Mouse (Mus musculus) cerebellum, adult 2 months (tissue): ENCODE measurements around the gene Gm17571. TPM values are rescaled to one million over a fixed set of nuclear protein-coding genes. Genes with fewer than 3 reads are reported as not detected.

Source experiments
- DNase-seq, 2 experiments: peaks; one replicate each; pipeline ENCODE4 v3.0.0; 2021
- H3K27ac ChIP-seq: fragments of 200-500 bp; 2 replicates; pipeline ENCODE4 v1.5.1; 2012; ENCODE audit warnings: low read length, control low read depth, inconsistent platforms; ENCODE audit not compliant: insufficient read depth
- H3K27me3 ChIP-seq: fragments of 200-500 bp; 2 replicates; pipeline ENCODE4 v1.6.1; 2012; ENCODE audit warnings: inconsistent platforms, mild to moderate bottlenecking, low read length, moderate library complexity; ENCODE audit not compliant: control insufficient read depth, insufficient read depth
- H3K4me1 ChIP-seq: fragments of 200-500 bp; 2 replicates; pipeline ENCODE4 v1.6.1; 2011; ENCODE audit warnings: low read length; ENCODE audit not compliant: control insufficient read depth, insufficient read depth
- H3K4me3 ChIP-seq: fragments of 200-500 bp; replicated peaks from 2 replicates; pipeline ENCODE3; 2011; ENCODE audit warnings: mild to moderate bottlenecking, low read depth, low read length, control low read depth; ENCODE audit not compliant: insufficient read depth
- CTCF ChIP-seq: fragments of 200-500 bp; IDR thresholded peaks from 2 replicates; pipeline ENCODE4 v1.5.1; 2011; ENCODE audit warnings: low read depth, mild to moderate bottlenecking, control low read depth, low read length, moderate library complexity, borderline replicate concordance; ENCODE audit not compliant: insufficient read depth
- POLR2A ChIP-seq: fragments of 200-500 bp; IDR thresholded peaks from 2 replicates; pipeline ENCODE4 v1.6.1; 2011; ENCODE audit warnings: low read length, control low read depth, borderline replicate concordance; ENCODE audit not compliant: insufficient read depth
- WGBS: fragments of 180-500 bp; shearing (Covaris S2); methylation state at CpG from one replicate; pipeline ENCODE4 v1.1.7; 2018; 5-methylcytosine and 5-hydroxymethylcytosine counted together
- polyA plus RNA-seq: library from polyadenylated mRNA; depleted of rRNA; stranded (reverse); fragments of >200 nt; gene quantifications from 2 replicates; pipeline ENCODE4 v1.2.3, GENCODE M21; 2012; rRNA removed

Gm17571 gene
- polyA plus RNA-seq, 1 experiment = not detected

DNA sequence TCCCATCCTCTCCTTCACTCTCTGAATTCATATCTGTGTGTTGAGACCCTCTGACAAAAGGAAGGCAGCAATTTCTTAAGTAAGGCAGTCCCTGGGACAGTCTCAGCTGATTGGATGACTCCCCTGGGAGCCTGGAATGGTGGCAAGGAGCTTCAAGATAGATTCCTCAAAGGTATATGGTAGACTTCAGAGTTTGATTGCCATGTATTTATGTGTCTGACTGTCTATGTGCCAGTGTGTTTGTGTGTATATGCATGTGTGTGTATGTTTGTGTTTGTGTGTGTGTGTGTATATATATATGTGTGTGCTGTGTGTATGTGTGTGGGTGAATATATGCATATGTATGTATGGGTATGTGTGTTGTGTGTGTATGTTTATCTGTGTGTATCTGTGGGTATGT is 15.8 kb downstream of the Gm17571 start:
- H3K4me3 ChIP-seq = no peak overlapping the region
- H3K4me1 ChIP-seq = peaks cover 2% of the 10 kb centered on the region; the same call in 1 of the 2 replicates
- no peak overlapping the region for H3K27ac ChIP-seq
- DNase-seq = no peak
- no peaks in the 10 kb centered on the region; the same call in 1 of the 2 replicates for H3K27me3 ChIP-seq
- no peak for TF ChIP-seq CTCF
- no peak for TF ChIP-seq POLR2A

DNA sequence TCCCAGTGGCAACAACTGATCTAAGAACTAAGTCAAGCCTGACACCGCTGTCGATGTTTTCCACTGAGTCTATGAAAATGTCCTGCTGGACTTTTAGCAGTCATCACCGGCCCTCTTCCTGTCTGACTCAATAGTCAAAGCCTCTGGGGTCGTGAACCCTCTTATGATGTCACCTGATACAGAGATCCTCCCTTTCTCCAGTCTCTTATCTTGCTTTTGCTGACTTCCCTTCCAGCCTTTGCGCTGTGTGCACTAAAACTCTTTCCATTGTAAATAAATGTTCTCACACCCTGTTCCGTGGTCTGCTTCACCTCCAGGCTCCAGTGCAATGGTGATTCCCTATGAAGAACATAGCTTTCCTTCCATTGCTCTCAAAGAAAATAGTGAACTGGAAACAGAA is 16.3 kb downstream of the Gm17571 start:
- 94% methylated on average over 6 of the region's 6 CpGs for WGBS
- peaks cover 2% of the 10 kb centered on the region; the same call in 1 of the 2 replicates for H3K4me1 ChIP-seq
- DNase-seq = no peak
- no peak for TF ChIP-seq CTCF
- no peak for TF ChIP-seq POLR2A
- H3K27me3 ChIP-seq = no peaks in the 10 kb centered on the region; the same call in 1 of the 2 replicates
- no peak overlapping the region for H3K27ac ChIP-seq
- H3K4me3 ChIP-seq = no peak overlapping the region

DNA sequence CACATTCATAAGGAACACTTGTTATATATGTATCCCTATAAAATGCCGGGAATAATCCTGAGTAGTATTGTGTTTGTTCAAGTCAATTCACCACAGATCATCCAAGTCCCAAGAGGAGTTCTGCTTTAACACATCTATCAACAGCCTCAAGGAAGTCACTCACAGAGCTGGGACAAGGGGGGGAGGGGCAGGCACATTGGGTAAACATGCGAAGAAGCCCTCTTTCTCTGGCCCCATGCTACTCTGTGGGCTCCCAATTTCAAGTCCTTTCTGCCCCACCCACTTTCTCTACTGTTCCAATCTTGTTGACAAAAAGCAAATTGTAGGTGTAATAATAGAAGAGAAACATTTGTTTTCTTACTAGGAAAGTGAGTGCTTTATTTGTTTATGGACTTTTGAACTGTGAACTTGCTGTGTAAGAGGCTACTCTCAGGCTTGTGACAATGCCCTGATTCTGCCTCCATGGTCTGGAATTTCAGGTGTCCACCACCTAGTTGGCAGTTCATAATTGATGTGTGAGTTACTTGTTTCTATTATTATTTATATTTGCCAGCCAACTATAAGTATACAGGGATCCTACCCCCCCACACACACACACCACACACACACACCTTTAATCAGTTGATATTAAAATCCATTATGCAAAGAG is 17.0 kb downstream of the Gm17571 start:
- Histone ChIP-seq H3K4me1 (peaks cover 6% of the 10 kb centered on the region), H3K4me3 (no peak overlapping the region), H3K27ac (no peak overlapping the region), H3K27me3 (no peaks in the 10 kb centered on the region; the same call in 1 of the 2 replicates)
- TF ChIP-seq CTCF = no peak
- no peak for TF ChIP-seq POLR2A
- DNase-seq = no peak
- 61% methylated on average over 2 of the region's 2 CpGs for WGBS

DNA sequence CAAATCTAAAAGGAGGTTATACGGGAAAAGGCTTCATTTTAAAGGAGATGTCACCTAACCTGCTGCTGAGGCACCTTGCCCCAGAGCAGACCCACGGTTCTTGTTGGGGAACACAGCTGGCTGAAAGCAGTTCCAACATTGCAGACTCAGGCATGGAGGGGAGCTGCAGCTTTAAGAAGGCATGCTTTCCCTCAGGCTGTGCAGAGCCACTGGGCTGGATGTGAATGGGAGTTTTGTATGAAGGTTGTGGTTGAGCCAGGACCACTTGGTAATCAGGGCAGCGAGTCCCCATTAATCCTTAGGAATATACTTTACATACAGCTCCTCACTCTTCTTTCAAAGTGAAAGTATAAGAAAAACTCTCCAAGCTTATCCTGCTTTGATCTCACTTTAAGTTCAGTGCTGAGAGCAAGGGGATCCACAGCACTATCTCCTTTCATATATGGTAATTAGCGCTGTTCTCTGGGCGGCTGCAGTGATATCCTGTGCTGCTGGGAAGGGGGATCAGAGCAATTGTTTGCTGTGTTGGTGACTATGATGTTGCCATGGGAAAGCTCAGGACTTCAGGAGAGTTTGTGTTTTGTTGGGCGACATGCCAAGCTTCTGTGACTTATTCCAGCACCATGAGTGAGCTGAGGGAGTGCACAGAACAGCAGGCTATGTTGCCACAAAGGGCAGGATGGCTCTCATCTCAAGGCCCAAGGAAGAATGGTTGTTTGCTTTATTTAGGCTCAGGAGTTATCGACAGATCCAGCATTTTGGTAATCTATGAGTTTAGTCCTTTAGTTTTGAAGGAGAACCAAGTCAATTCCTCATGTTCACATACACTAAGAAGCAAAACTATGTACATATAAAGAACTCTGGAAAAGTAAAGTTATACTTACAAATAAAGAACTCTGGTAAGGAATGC is 21.3 kb downstream of the Gm17571 start:
- peak overlapping the region; percentile 19; the same call in 1 of the 2 replicates for H3K27ac ChIP-seq
- TF ChIP-seq POLR2A = no peak
- no peak for TF ChIP-seq CTCF
- 40% methylated on average over 7 of the region's 7 CpGs for WGBS
- no peak overlapping the region for H3K4me3 ChIP-seq
- peaks cover 6% of the 10 kb centered on the region for H3K4me1 ChIP-seq
- no peaks in the 10 kb centered on the region; the same call in 1 of the 2 replicates for H3K27me3 ChIP-seq
- peak; percentile 25 to 34 for DNase-seq

DNA sequence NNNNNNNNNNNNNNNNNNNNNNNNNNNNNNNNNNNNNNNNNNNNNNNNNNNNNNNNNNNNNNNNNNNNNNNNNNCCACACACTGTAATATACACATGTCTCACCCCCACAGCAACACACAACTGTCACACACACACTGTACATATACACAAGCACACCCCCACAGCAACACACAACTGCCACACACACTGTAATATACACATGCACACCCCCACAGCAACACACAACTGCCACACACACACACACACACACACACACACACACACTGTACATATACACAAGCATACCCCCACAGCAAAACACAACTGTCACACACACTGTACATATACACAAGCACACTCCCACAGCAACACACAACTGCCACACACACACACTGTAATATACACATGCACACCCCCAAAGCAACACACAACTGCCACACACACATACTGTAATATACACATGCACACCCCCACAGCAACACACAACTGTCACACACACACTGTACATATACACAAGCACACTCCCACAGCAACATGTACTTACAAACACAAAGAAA is 32.3 kb downstream of the Gm17571 start:
- no peak overlapping the region for H3K4me3 ChIP-seq
- H3K27me3 ChIP-seq = no peaks in the 10 kb centered on the region
- H3K4me1 ChIP-seq = no peaks in the 10 kb centered on the region
- TF ChIP-seq CTCF (no peak), POLR2A (no peak)
- H3K27ac ChIP-seq = no peak overlapping the region
- DNase-seq = no peak

Other genes with a start within 250 kb of the Gm17571 start
- gene Jrkl, start 200.9 kb downstream of the Gm17571 start, polyA plus RNA-seq = 5.4 and 5.6 TPM in 2 replicates
- gene Ccdc82, start 199.8 kb downstream of the Gm17571 start, polyA plus RNA-seq = 33.4 and 35.2 TPM in 2 replicates
- gene Maml2, start 148.8 kb downstream of the Gm17571 start, polyA plus RNA-seq = 12.3 and 13.4 TPM in 2 replicates